Mouse (Mus musculus): ENCODE results near the gene Ccdc138. TPM values are rescaled to one million over a fixed set of nuclear protein-coding genes. Genes with fewer than 3 reads are reported as not detected.
A peak's percentile ranks its signal among the peaks of the same experiment; 100 is the strongest.
"Not testable (repeated sequence)": the region's sequence is repeated elsewhere in the genome, so short reads cannot be mapped to it uniquely, and the experiment has no call there.

Gene Ccdc138
- polyA plus RNA-seq, 1 experiment from 2014 or later: 8.6 TPM

DNA sequence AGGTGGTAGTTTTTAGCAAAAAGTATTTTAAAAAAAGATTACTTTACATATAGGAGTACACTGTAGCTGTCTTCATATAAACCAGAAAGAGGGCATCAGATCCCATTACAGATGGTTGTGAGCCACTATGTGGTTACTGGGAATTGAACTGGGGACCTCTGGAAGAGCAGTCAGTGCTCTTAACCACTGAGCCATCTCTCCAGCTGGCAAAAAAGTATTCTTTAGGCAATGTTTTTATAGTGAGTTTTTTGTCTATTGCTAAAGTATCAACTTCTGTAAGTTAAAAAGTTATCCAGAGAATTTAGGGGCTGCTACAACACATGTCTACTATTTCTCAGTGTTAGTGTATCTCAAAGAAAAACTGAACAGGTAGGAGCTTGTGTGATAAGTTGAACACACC is 1.0 kb upstream of the Ccdc138 start:
- no peak overlapping the region for H3K9ac ChIP-seq (replicated peaks; ENCODE audit: low read length)

DNA sequence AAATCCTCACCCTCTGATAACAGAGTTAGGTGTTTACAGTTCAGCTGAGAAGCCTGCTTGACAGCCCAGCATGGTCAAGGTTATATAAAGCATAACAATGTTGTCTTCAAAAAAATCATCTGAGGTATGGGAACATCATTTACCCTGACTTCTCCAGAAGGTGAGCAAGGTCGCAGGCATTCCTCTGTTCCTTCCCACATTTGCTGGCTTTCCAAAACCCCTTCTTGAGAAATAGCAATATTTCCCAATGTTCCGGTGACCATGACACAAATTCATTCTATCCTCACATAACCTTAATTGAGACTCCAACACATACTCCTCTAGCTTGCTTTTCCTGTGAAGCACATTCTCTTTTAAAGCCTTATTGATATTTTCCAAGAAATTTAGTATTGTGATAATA is 768 bp downstream of the Ccdc138 start:
- peak overlapping the region; percentile 89 for H3K27ac ChIP-seq (ENCODE audit: low read length)
- H3K27me3 ChIP-seq (ENCODE audit: insufficient read depth, low read length): no peaks in the 10 kb centered on the region
- WGBS: 52% methylated on average over 2 of the region's 2 CpGs
- peaks cover 7% of the 10 kb centered on the region for H3K4me1 ChIP-seq (ENCODE audit: insufficient read depth, low read length)
- H3K9ac ChIP-seq (replicated peaks; ENCODE audit: low read length): peak overlapping the region; percentile 69
- no peak for ATAC-seq (ENCODE audit: low FRiP score, low TSS enrichment)
- H3K9me3 ChIP-seq (ENCODE audit: low read length): peaks cover 3% of the 10 kb centered on the region; the same call in 1 of the 2 replicates
- peak overlapping the region; percentile 63 for H3K4me2 ChIP-seq (replicated peaks; ENCODE audit: low read depth, low read length)
- H3K4me3 ChIP-seq (ENCODE audit: low read length): peak overlapping the region; percentile 62
- peaks cover 11% of the 10 kb centered on the region; the same call in 1 of the 2 replicates for H3K36me3 ChIP-seq (ENCODE audit: insufficient read depth, low read length)

More for the DNA sequence above, 1.0 kb upstream of the Ccdc138 start:
- no peaks in the 10 kb centered on the region for H3K27me3 ChIP-seq (ENCODE audit: insufficient read depth, low read length)
- no peak overlapping the region for H3K27ac ChIP-seq (ENCODE audit: low read length)
- H3K4me2 ChIP-seq (replicated peaks; ENCODE audit: low read depth, low read length): peak overlapping the region; percentile 63
- no peak overlapping the region for H3K4me3 ChIP-seq (ENCODE audit: low read length)
- H3K9me3 ChIP-seq (ENCODE audit: low read length): peaks cover 3% of the 10 kb centered on the region; the same call in 1 of the 2 replicates
- peaks cover 27% of the 10 kb centered on the region for H3K36me3 ChIP-seq (ENCODE audit: insufficient read depth, low read length)
- ATAC-seq (ENCODE audit: low FRiP score, low TSS enrichment): no peak
- peaks cover 7% of the 10 kb centered on the region for H3K4me1 ChIP-seq (ENCODE audit: insufficient read depth, low read length)

DNA sequence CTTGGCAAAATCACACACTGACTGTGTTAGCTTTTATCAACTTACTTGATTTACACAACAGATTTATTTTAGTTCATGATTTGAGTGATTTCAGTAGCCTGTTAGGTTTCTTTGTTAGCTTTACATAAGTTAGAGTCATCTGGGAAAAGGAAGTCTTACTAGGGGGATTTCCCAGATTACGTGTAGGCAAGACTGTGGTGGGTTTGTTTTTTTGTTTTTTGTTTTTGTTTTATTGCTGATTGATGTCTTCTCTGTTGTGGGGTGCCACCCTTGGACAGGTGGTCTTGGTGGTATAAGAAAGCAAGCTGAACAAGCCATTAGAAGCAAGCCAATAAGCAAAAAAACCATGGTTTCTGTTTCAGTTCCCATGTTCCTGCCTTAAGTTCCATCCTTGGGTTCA is 31.6 kb downstream of the Ccdc138 start:
- no peak for ATAC-seq (ENCODE audit: low FRiP score, low TSS enrichment)
- Histone ChIP-seq H3K4me3 (ENCODE audit: low read length) (no peak overlapping the region), H3K36me3 (ENCODE audit: insufficient read depth, low read length) (peaks cover 10% of the 10 kb centered on the region; the same call in 1 of the 2 replicates), H3K4me2 (replicated peaks; ENCODE audit: low read depth, low read length) (no peak overlapping the region), H3K9ac (replicated peaks; ENCODE audit: low read length) (no peak overlapping the region), H3K27me3 (ENCODE audit: insufficient read depth, low read length) (no peaks in the 10 kb centered on the region), H3K9me3 (ENCODE audit: low read length) (no peaks in the 10 kb centered on the region), H3K27ac (ENCODE audit: low read length) (no peak overlapping the region), H3K4me1 (ENCODE audit: insufficient read depth, low read length) (no peaks in the 10 kb centered on the region)
- WGBS: 81% methylated on average over 1 of the region's 1 CpGs

DNA sequence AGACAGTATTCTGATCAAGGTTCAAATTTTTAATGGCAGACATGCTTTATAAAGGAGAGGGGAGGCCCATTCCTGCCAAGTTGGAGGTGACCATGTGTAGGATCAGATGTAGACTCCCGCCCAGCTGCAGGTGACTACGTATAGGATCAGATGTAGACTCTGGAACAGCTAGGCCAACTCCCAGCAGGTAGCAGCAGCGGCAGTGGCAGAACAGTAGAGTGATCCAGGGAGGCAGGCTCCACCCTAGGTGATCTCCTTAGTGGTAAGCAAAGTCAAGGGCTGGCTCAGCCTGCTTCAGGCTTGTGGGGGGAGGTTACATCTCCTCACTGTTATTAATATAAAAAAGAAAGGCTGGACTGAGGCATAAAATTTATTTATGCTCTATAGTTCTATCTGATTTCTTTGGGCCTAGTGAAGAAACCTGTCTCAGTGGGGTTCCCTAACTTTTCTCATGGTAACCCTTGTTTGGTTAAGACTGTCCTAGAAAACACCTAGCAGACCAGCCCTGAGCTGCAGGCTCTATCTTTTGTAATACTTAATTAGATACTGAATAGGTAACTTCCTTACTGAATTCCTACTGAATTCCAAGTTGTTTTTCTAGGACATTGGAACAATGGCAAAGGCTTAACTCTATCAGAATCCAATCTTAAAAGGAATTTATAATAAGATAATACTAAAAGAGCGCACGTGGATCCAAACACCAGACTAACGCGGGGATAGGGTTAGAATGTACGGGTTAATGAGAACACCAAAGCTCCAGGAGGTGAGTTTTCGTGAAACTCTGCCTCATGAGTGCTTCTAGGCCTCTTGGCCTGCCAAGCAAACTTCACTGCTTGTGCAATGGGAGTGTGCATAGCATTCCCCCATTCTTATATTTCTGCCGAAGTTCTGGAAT is 33.4 kb downstream of the Ccdc138 start:
- Histone ChIP-seq H3K4me2 (replicated peaks; ENCODE audit: low read depth, low read length) (no peak overlapping the region), H3K27ac (ENCODE audit: low read length) (no peak overlapping the region), H3K4me3 (ENCODE audit: low read length) (no peak overlapping the region), H3K27me3 (ENCODE audit: insufficient read depth, low read length) (no peaks in the 10 kb centered on the region), H3K9me3 (ENCODE audit: low read length) (no peaks in the 10 kb centered on the region; the same call in 1 of the 2 replicates), H3K36me3 (ENCODE audit: insufficient read depth, low read length) (peaks cover 12% of the 10 kb centered on the region; the same call in 1 of the 2 replicates), H3K9ac (replicated peaks; ENCODE audit: low read length) (no peak overlapping the region), H3K4me1 (ENCODE audit: insufficient read depth, low read length) (no peaks in the 10 kb centered on the region)
- WGBS: 88% methylated on average over 10 of the region's 10 CpGs
- ATAC-seq (ENCODE audit: low FRiP score, low TSS enrichment): no peak

DNA sequence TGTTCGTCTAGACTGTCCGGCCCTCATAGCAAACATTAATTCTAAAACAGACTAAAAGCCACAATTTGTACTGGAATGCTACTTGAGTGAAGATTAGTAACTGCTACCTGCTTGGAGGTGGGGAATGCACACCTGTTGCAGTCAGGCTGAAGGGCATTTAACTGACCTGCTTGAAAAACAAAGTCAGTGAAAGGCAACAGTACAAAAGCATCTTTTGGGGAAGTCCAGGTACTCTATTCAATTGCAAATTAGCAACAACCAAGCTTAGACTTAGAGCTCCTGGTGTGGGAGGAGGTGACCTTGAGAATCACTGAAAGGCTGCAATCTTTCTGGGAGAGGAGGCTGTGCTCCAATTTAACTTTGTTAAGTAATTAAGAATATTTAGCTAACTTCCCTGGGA is 34.4 kb downstream of the Ccdc138 start:
- H3K4me3 ChIP-seq (ENCODE audit: low read length): no peak overlapping the region
- H3K4me1 ChIP-seq (ENCODE audit: insufficient read depth, low read length): no peaks in the 10 kb centered on the region
- no peak for ATAC-seq (ENCODE audit: low FRiP score, low TSS enrichment)
- H3K36me3 ChIP-seq (ENCODE audit: insufficient read depth, low read length): peaks cover 12% of the 10 kb centered on the region; the same call in 1 of the 2 replicates
- no peak overlapping the region for H3K4me2 ChIP-seq (replicated peaks; ENCODE audit: low read depth, low read length)
- H3K27me3 ChIP-seq (ENCODE audit: insufficient read depth, low read length): no peaks in the 10 kb centered on the region
- no peak overlapping the region for H3K27ac ChIP-seq (ENCODE audit: low read length)
- 95% methylated on average over 2 of the region's 2 CpGs for WGBS
- H3K9me3 ChIP-seq (ENCODE audit: low read length): no peaks in the 10 kb centered on the region; the same call in 1 of the 2 replicates
- H3K9ac ChIP-seq (replicated peaks; ENCODE audit: low read length): no peak overlapping the region

DNA sequence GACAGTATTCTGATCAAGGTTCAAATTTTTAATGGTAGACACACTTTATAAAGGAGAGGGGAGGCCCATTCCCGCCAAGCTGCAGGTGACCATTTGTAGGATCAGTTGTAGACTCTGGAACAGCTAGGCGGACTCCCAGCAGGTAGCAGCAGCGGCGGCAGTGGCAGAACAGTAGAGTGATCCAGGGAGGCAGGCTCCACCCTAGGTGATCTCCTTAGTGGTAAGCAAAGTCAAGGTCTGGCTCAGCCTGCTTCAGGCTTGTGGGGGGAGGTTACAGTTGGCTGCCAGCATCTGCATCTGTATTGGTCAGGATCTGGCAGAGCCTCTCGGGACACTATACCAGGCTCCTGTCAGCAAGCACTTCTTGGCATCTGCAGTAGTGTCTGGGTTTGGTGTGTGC is 38.5 kb downstream of the Ccdc138 start:
- not testable (repeated sequence) for H3K4me2 ChIP-seq (replicated peaks; ENCODE audit: low read depth, low read length); H3K27me3 ChIP-seq (ENCODE audit: insufficient read depth, low read length); H3K4me1 ChIP-seq (ENCODE audit: insufficient read depth, low read length); H3K4me3 ChIP-seq (ENCODE audit: low read length); H3K27ac ChIP-seq (ENCODE audit: low read length); H3K9me3 ChIP-seq (ENCODE audit: low read length); H3K9ac ChIP-seq (replicated peaks; ENCODE audit: low read length); ATAC-seq (ENCODE audit: low FRiP score, low TSS enrichment)
- 93% methylated on average over 5 of the region's 5 CpGs for WGBS
- peaks cover 11% of the 10 kb centered on the region for H3K36me3 ChIP-seq (ENCODE audit: insufficient read depth, low read length)

DNA sequence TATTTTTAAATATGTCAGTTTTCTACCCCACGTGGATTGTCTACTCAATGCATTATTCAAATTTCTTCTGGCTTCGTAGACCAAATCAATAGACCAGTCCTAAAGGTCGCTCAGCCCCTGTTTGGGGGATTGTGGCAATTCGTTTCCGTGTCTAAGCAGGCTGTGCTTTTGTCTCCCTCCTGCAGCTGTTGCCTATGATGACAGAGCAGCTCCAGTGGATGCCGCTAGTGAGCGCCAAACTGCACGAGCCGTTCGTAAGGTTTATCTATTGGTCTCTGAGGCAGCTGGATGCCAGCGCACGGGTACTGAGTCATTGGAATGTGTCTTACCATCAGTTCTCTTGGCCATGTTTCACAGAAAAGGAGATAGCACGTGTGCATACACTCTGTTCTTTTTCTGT is 42.9 kb downstream of the Ccdc138 start:
- Histone ChIP-seq H3K4me3 (ENCODE audit: low read length) (no peak overlapping the region), H3K27me3 (ENCODE audit: insufficient read depth, low read length) (no peaks in the 10 kb centered on the region), H3K4me1 (ENCODE audit: insufficient read depth, low read length) (no peaks in the 10 kb centered on the region), H3K9ac (replicated peaks; ENCODE audit: low read length) (no peak overlapping the region), H3K4me2 (replicated peaks; ENCODE audit: low read depth, low read length) (no peak overlapping the region), H3K9me3 (ENCODE audit: low read length) (no peaks in the 10 kb centered on the region), H3K36me3 (ENCODE audit: insufficient read depth, low read length) (peaks cover 11% of the 10 kb centered on the region), H3K27ac (ENCODE audit: low read length) (no peak overlapping the region)
- ATAC-seq (ENCODE audit: low FRiP score, low TSS enrichment): no peak
- 80% methylated on average over 13 of the region's 13 CpGs for WGBS

DNA sequence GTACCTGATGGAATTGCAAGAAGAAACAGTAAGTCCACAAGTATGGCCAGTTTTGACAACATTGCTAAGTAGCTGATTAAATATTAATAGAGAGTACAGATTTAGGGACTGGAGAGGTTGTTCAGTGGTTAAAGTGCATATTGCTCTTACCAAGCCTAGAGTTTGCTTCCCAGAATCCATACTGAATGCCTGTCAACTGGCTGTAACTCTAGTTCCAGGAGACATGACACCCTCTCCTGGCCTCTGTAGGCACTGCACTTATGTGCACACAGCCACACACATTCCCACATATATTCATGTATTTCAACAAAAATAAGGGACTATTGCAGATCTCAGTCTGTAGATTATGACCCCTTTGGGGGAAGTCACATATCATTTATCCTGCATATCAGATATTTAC is 51.0 kb downstream of the Ccdc138 start:
- ATAC-seq (ENCODE audit: low FRiP score, low TSS enrichment): no peak

DNA sequence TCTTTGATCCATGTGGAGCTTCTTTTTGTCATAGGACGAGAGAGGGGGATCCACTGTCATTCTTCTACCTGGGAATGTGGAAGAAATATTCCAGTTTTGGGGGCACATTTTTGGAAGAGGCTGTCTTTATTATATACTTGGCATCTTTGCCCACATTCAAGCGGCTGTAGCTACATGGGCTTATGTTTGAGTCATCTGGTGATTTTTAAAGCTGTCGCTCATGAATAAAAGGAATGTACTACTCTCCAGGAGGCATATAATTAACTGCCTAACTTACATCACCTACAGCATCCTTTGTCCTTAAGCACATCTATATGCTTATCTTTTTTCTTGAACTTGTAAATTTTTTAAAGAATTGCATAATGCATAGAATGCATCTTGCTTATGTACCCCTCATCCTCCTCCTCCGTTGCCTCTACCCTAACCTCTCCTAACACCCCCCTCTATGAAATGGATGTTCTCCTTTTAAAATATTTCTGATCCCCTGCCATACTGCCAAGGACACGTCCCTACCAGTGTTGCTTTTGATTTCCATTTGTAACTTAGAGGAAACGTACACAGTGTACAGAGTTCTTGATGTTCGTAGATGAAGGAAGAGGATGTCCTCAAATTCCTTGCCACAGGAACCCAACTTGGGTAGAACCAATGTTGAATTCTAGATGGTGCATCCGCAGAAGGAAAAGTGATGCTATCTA is 57.1 kb downstream of the Ccdc138 start:
- Histone ChIP-seq H3K4me1 (ENCODE audit: insufficient read depth, low read length) (no peaks in the 10 kb centered on the region), H3K36me3 (ENCODE audit: insufficient read depth, low read length) (no peaks in the 10 kb centered on the region), H3K9ac (replicated peaks; ENCODE audit: low read length) (no peak overlapping the region), H3K4me2 (replicated peaks; ENCODE audit: low read depth, low read length) (no peak overlapping the region), H3K9me3 (ENCODE audit: low read length) (no peaks in the 10 kb centered on the region), H3K4me3 (ENCODE audit: low read length) (no peak overlapping the region), H3K27me3 (ENCODE audit: insufficient read depth, low read length) (no peaks in the 10 kb centered on the region), H3K27ac (ENCODE audit: low read length) (no peak overlapping the region)
- 88% methylated on average over 8 of the region's 8 CpGs for WGBS
- no peak for ATAC-seq (ENCODE audit: low FRiP score, low TSS enrichment)

More for the DNA sequence above, 51.0 kb downstream of the Ccdc138 start:
- H3K4me1 ChIP-seq (ENCODE audit: insufficient read depth, low read length): no peaks in the 10 kb centered on the region
- no peak overlapping the region for H3K4me3 ChIP-seq (ENCODE audit: low read length)
- 0 out of 2 replicates have a peak, but pooled peaks cover under 1% of the 10 kb centered on the region for H3K36me3 ChIP-seq (ENCODE audit: insufficient read depth, low read length)
- H3K9me3 ChIP-seq (ENCODE audit: low read length): no peaks in the 10 kb centered on the region
- no peak overlapping the region for H3K9ac ChIP-seq (replicated peaks; ENCODE audit: low read length)
- H3K4me2 ChIP-seq (replicated peaks; ENCODE audit: low read depth, low read length): no peak overlapping the region
- no peak overlapping the region for H3K27ac ChIP-seq (ENCODE audit: low read length)
- no peaks in the 10 kb centered on the region for H3K27me3 ChIP-seq (ENCODE audit: insufficient read depth, low read length)

DNA sequence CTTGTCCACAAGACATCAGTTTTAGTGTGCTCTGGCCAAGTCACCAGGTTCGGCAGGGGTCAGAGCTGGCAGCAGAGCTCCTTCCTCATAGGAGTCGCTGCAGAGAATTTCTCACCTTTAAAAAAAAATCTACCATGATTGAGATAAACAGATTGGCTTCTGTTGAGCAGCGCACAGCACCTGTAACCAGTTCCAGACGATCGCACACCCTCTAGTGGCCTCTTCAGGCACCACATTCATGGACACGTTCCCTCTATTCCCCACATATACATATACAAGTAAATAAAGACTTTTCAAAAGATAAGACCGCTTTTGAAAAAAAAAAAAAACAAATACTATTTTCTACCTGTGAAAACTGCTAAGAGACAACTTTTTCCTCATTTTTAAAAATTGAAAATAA is 61.4 kb downstream of the Ccdc138 start:
- Histone ChIP-seq H3K4me3 (ENCODE audit: low read length) (no peak overlapping the region), H3K9me3 (ENCODE audit: low read length) (no peaks in the 10 kb centered on the region), H3K4me1 (ENCODE audit: insufficient read depth, low read length) (no peaks in the 10 kb centered on the region; the same call in 1 of the 2 replicates), H3K27me3 (ENCODE audit: insufficient read depth, low read length) (no peaks in the 10 kb centered on the region), H3K27ac (ENCODE audit: low read length) (no peak overlapping the region), H3K4me2 (replicated peaks; ENCODE audit: low read depth, low read length) (no peak overlapping the region), H3K9ac (replicated peaks; ENCODE audit: low read length) (no peak overlapping the region), H3K36me3 (ENCODE audit: insufficient read depth, low read length) (no peaks in the 10 kb centered on the region)
- WGBS: 35% methylated on average over 7 of the region's 7 CpGs
- ATAC-seq (ENCODE audit: low FRiP score, low TSS enrichment): peak; percentile 57; the same call in 1 of the 2 replicates
